Mouse (Mus musculus) right cerebral cortex, postnatal 10 days (tissue): ENCODE measurements around the gene Oas1e.
"Not testable (repeated sequence)": the region's sequence is repeated elsewhere in the genome, so short reads cannot be mapped to it uniquely, and the experiment has no call there.

Source experiments
- DNase-seq, 2 experiments: peaks; one replicate each; pipeline ENCODE4 v3.0.0; 2021; ENCODE audit warnings: low spot score in 2 of 2

The Oas1e gene

GRCm38 (mm10) chr5:120795480-120796034 lies at the start of gene Oas1e:
Gene Oas1e, minus strand, starts transcription at chr5:120795530.
- DNase-seq = not testable (repeated sequence)

GRCm38 (mm10) chr5:120844713-120845112 lies 49.4 kb upstream of the Oas1e start:
- DNase-seq = peak; percentile 43 to 52

- DNase-seq = peak; percentile 34 to 39
Observed at GRCm38 (mm10) chr5:120836731-120837585, 41.6 kb upstream of the Oas1e start.

- DNase-seq = no peak
Observed at GRCm38 (mm10) chr5:120833335-120834280, 38.3 kb upstream of the Oas1e start.

GRCm38 (mm10) chr5:120831031-120831430 lies 35.7 kb upstream of the Oas1e start:
- DNase-seq = no peak

- no peak for DNase-seq
Observed at GRCm38 (mm10) chr5:120818999-120819398, 23.7 kb upstream of the Oas1e start.

GRCm38 (mm10) chr5:120815949-120816348 lies 20.6 kb upstream of the Oas1e start:
- no peak for DNase-seq

GRCm38 (mm10) chr5:120813023-120813422 lies 17.7 kb upstream of the Oas1e start:
- DNase-seq = no peak

GRCm38 (mm10) chr5:120811951-120812819 lies 16.9 kb upstream of the Oas1e start, which contains the start of gene Oas1c:
Gene Oas1c, minus strand, starts transcription at chr5:120812514.
- DNase-seq = peak; percentile 84 to 88

- DNase-seq = no peak
Observed at GRCm38 (mm10) chr5:120809171-120809570, 13.8 kb upstream of the Oas1e start.

GRCm38 (mm10) chr5:120806458-120806857 lies 11.1 kb upstream of the Oas1e start:
- DNase-seq = peak; percentile 38 to 51

GRCm38 (mm10) chr5:120803596-120803995 lies 8.3 kb upstream of the Oas1e start:
- DNase-seq = no peak

- not testable (repeated sequence) for DNase-seq
Observed at GRCm38 (mm10) chr5:120798943-120799342, 3.6 kb upstream of the Oas1e start.

- not testable (repeated sequence) for DNase-seq
Observed at GRCm38 (mm10) chr5:120798147-120798546, 2.8 kb upstream of the Oas1e start.

- peak; percentile 35 to 64 for DNase-seq
Observed at GRCm38 (mm10) chr5:120793043-120793442, 2.3 kb downstream of the Oas1e start.

- DNase-seq = no peak
Observed at GRCm38 (mm10) chr5:120787042-120787441, 8.3 kb downstream of the Oas1e start.

- no peak for DNase-seq
Observed at GRCm38 (mm10) chr5:120782446-120782845, 12.9 kb downstream of the Oas1e start.

GRCm38 (mm10) chr5:120781646-120782045 lies 13.7 kb downstream of the Oas1e start:
- no peak for DNase-seq

- DNase-seq = no peak
Observed at GRCm38 (mm10) chr5:120779922-120780321, 15.4 kb downstream of the Oas1e start.

- DNase-seq = no peak
Observed at GRCm38 (mm10) chr5:120778941-120779340, 16.4 kb downstream of the Oas1e start.

GRCm38 (mm10) chr5:120777478-120777877 lies 17.9 kb downstream of the Oas1e start, which contains the start of gene Oas3:
Gene Oas3, minus strand, starts transcription at chr5:120777661.
- no peak for DNase-seq
